Mouse (Mus musculus) olfactory bulb, adult 2 months (tissue): ENCODE measurements around the gene Chchd6.

Experiments used
- CTCF ChIP-seq: fragments of 200-500 bp; IDR thresholded peaks from 2 replicates; pipeline ENCODE4 v1.5.1; 2012; ENCODE audit warnings: low read depth, mild to moderate bottlenecking, low read length, moderate library complexity; ENCODE audit not compliant: insufficient read depth
- POLR2A ChIP-seq: fragments of 200-500 bp; IDR thresholded peaks from 2 replicates; pipeline ENCODE4 v1.6.1; 2012; ENCODE audit warnings: mild to moderate bottlenecking, low read depth, low read length, moderate library complexity; ENCODE audit not compliant: insufficient read depth

DNA sequence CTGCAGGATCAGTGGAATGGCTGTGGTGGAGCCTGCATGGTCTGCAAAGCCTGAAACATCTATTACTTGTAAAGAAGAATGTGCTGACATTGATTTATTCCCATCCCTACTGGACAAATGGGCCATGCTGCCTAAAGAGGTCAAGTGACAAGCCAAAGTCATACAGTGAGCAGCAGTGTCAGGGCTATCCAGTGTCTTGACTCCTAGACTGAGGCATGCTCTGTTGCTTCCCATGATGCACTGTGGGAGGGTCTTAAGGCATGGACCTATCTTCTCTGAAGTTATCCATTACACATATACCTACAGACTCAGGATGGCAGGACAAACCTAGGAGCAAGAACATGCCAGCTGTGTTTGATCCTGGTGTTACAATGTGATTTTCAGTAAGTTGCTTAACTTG is 175.3 kb downstream of the Chchd6 start:
- TF ChIP-seq POLR2A (no peak), CTCF (no peak)
